Mouse (Mus musculus) gastrocnemius, adult 18-20 months (tissue): ENCODE results near the gene A630089N07Rik. TPM values are rescaled to one million over a fixed set of nuclear protein-coding genes. Genes with fewer than 3 reads are reported as not detected.

Experiments used
- DNase-seq: peaks from one replicate; pipeline ENCODE4 v3.0.0; 2021; ENCODE audit warnings: low spot score
- total RNA-seq, 2 experiments: library from RNA; stranded (reverse); gene quantifications; 2 replicates each; pipeline ENCODE4 v1.2.3; 2021

A630089N07Rik gene
- total RNA-seq, 2 experiments from 2014 or later, result 1.6 to 2.0 TPM

DNA sequence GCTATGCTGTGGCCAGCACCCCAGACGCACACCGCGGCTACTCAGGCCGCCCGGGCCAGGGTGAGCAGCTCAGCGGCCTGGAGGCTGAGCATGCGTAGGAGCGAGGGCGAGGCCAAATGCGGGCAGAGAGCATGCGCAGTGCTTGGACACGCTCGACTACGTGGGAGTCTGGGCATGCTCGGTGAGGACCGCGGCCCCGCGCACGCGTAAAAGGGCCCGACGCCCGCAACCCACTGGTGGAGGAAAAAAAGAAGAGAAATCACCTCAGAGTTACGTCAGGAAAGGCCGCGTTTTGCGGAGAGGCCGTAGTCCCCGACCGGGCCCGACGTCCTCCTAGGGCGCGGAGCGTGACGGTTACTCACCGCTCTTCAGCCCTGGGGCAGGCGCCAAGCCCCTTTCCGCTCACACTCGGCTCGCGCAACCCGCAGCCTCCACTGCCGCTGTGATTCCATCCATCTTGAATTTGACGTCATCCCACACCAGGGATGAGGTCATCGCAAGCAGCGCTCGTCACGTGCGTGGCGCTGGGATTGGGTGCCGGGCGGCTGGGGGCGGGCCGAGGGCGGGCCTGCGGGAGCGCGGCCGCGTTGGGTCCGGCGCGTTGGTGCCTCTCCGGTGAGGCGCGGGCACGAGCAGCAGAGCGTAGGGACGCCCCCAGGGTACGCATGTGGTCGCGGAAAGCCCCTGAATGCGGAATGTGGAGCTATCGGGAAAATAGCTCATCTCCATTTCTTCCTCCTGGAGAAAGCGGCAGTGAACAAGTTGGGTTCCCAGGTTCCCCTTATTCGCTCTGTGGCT is 119.9 kb downstream of the A630089N07Rik start, which contains the start of the genes C2cd2 and Zbtb21:
Gene C2cd2 (minus strand): TSS at position 448 of the 798 bp plus-strand sequence.
Gene Zbtb21 (minus strand): TSS at position 472 of the 798 bp plus-strand sequence.
- DNase-seq, result peak; percentile 96

DNA sequence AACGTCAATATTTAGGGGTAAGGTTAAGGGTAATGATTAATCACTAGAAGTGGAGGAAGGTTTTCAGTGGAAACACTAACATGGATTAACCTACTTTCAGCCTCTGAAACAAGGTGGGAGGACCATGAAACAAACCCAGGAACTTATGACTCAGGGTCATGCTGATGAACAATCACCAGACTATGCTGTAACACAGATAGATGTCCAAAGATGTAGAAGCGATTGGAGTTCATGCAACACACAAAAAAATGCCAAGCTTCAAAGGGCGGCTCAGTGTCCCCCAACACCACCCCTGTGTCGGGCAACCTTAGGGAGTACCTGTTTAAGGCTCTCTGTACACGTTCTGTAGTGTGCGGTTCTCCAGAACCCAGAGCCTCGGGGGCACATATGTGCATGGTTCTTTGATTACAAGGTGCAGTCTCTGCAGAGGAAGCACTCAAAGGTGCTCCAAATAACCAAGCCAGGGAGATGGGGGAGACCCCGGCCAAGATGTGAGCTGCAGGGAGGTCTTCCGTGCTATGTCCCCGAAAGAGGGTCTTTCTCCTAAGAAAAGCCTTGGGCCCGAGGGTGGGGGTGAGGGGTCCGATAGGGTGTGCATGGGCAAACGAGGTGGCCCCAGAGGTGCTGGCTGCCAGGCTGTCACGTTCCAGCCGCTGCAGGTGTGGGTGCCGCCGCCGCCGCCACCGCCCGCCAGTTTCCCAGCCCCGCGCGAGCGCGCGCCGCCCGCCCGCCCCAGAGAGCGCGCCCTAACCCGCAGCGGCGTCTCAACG is 120.7 kb downstream of the A630089N07Rik start:
- no peak for DNase-seq

DNA sequence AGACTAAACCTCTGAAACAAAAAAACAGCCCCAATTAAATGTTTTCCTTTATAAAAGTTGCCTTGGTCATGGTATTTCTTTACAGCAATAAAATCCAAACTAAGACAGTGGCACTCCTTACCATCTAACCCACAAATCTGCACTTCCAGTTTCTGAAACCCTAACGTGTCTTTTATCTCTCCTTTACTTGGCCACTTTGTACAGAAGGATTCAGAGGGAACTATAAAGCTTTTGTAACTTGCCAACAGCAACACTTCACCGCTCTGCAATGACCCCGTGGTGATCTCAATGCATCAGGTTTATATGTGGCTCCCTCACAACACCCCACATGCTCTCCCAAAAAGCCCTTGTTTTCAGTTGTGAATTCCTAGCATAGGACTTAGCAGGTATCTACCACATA is 121.9 kb downstream of the A630089N07Rik start:
- no peak for DNase-seq

DNA sequence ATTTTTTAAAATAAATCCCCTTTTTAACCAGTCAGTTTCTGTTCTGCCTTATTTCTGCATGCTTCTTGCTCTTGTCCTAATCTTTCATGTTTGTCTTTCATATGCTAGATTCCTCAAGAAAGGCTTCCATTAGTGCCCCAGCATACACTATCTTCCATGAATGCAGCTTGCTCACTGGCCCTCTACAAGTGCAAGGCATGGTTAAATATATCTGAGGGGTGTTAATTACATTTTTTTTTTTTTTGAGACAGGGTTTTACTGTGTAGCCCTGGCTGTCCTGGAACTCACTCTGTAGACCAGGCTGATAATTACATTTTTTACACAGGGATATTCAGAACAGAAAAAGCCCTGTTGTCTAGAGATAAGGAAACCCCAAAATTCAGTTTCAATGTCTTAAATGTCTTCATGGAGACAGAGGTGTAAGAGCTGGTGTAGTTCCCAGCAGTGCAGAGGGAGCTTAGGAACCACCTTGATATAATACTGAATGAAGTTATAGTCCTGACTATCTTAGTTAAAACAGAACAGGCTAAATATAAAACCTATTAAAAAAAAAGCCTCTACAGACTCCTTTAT is 123.8 kb downstream of the A630089N07Rik start:
- DNase-seq, result no peak

DNA sequence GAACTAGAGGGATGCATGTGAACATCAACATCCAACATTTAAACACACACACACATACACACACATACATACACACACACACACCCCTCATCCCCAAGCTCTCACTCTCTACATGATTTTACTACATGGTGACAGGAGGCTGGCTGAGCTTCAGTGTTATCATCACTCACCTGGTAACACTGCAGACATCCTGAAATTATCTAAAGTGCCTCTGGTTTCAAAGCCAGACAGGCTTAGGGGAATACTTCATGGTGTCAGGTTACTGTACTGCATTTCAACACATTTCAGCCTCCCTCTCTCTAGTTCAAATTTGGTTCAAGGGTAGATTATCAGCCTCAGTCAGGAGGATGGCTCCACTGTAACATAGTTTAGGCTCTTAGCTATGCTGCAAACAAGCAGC is 124.6 kb downstream of the A630089N07Rik start:
- DNase-seq, result no peak

DNA sequence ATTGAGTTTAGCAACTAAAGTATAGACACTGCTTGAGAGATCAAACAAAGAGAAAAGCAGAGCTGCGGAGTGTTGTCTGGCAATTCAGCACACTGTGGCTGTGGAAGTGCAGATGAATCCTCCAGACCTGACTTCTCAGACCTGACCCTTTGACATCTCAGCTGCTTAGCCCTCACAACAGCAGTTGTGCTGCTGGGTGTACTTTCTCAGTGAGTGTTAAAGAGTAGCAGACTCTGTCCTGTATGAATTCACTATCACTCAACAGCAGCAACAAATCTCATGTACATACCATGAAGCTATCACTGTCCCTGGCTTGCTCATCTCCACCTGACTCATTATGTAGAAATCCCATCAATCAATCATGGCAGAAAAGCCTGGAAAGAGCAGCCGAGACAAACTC is 126.2 kb downstream of the A630089N07Rik start:
- DNase-seq, result no peak

DNA sequence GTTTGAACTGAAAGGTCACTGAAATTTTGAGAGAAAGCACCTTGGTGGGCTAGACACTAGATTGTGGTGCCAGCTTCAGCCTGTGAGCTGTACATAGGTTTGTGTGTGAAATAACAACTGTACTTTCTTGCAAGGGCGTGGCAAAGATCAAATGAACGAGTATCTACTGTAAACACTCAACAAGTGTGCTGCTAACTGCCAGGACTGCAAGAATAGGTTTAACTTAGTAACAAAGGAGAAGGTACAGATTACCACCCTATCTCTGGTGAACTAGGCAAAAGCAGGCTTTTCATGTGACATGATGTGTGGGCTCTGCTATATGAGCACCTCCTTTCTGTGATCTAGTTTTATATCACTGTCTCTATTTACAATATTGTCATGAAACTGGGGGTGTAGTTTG is 128.9 kb downstream of the A630089N07Rik start:
- no peak for DNase-seq

DNA sequence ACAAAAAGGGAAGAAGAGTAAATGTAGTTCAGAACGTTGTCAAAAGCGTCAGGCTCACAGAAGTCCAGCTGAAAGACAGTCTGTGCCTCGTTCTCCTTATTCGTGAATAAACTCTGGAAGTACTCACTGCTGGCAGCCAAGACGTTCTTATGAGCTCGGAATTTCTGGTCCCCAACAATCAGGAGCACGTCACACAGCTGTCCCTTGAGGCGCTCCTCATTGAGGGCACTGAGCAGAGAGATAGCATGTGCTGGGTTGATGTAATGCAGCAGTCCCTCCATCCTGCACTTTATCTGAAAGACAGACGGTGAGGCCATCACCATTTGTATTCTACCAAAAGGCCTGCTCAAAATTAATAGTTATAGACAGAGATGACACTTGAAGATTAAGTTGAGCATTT is 129.4 kb downstream of the A630089N07Rik start:
- no peak for DNase-seq

DNA sequence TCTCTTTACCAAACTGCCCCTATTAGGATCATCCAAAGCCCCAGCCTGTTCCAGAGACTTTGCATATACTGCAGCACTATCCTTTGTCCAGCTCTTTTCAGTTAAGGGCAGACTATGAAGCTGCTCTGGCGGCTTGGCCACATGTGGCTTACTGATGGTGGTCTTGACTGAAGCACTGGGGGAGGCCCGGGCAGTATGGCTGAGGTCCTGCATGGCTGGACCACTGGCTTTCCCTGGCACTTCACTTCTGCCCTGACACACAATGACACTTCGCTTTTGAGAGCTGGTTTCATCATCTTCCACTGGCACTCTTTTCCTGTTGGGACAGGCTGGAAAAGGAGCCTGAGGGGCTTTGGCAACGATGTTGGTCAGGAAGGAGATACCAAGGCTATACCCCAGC is 129.9 kb downstream of the A630089N07Rik start:
- no peak for DNase-seq

Other genes with a start within 250 kb of the A630089N07Rik start
- 1 to 10 TPM; 6.4 to 7.4 TPM for gene Prdm15, start 230.6 kb downstream of the A630089N07Rik start, total RNA-seq
- 100 to 1,000 TPM; 172 to 210 TPM for gene C2cd2, start 119.9 kb downstream of the A630089N07Rik start, total RNA-seq
- gene Zbtb21, start 119.8 kb downstream of the A630089N07Rik start, total RNA-seq, result 10 to 100 TPM in 1 of 2 experiments, 1 to 10 TPM in 1; 6.3 to 11.9 TPM
- 1 to 10 TPM; 4.5 to 5.2 TPM for gene B230307C23Rik, start 85.1 kb downstream of the A630089N07Rik start, total RNA-seq